Mouse (Mus musculus) heart, postnatal 0 days (tissue): ENCODE measurements around the gene Asphd1. TPM values are rescaled to one million over a fixed set of nuclear protein-coding genes. Genes with fewer than 3 reads are reported as not detected.

Source experiments
- ATAC-seq: fragments of 200-750 bp; cut with Nextera tagmentation; 2 replicates; pipeline ENCODE4 v1.8.0; 2017; ENCODE audit warnings: low read depth, moderate number of reproducible peaks, moderate library complexity; ENCODE audit not compliant: insufficient read depth
- DNase-seq: peaks from one replicate; pipeline ENCODE4 v3.0.0-alpha.2; 2016; ENCODE audit warnings: low spot score
- H3K27ac ChIP-seq: fragments of 300-500 bp; sonication (generic); 2 replicates; pipeline ENCODE4 v1.5.1; 2014; ENCODE audit warnings: low read depth, mild to moderate bottlenecking
- H3K27me3 ChIP-seq: fragments of 300-500 bp; sonication (generic); 2 replicates; pipeline ENCODE4 v1.6.1; 2014; ENCODE audit warnings: low read length, mixed read lengths; ENCODE audit not compliant: control insufficient read depth, insufficient read depth
- H3K36me3 ChIP-seq: fragments of 300-500 bp; sonication (generic); replicated peaks from 2 replicates; pipeline ENCODE4 v1.6.1; 2014; ENCODE audit warnings: low read length, mixed read lengths; ENCODE audit not compliant: control insufficient read depth, insufficient read depth
- H3K4me1 ChIP-seq: fragments of 300-500 bp; sonication (generic); 2 replicates; pipeline ENCODE4 v1.6.1; 2014; ENCODE audit warnings: antibody characterized with exemption; ENCODE audit not compliant: control insufficient read depth, insufficient read depth
- H3K4me2 ChIP-seq: fragments of 300-500 bp; sonication (generic); 2 replicates; pipeline ENCODE4 v1.6.1; 2014; ENCODE audit warnings: low read depth, mild to moderate bottlenecking, low read length, moderate library complexity
- H3K4me3 ChIP-seq: fragments of 300-500 bp; sonication (generic); 2 replicates; pipeline ENCODE4 v1.5.1; 2014; ENCODE audit warnings: low read depth, low read length
- H3K9ac ChIP-seq: fragments of 300-500 bp; sonication (generic); replicated peaks from 2 replicates; pipeline ENCODE4 v1.6.1; 2014; ENCODE audit warnings: low read depth, low read length, mixed read lengths
- H3K9me3 ChIP-seq: fragments of 300-500 bp; sonication (generic); replicated peaks from 2 replicates; pipeline ENCODE4 v1.6.1; 2016; ENCODE audit warnings: low read length; ENCODE audit not compliant: control insufficient read depth
- CTCF ChIP-seq: IDR thresholded peaks from 2 replicates; pipeline ENCODE4 v1.5.1; 2016; ENCODE audit warnings: antibody characterized with exemption, control low read depth, low read depth
- EP300 ChIP-seq: IDR thresholded peaks from 2 replicates; pipeline ENCODE4 v1.6.1; 2016; ENCODE audit warnings: antibody characterized with exemption, low read depth
- WGBS: fragments of 180-500 bp; shearing (Covaris S2); extraction: QIAGEN DNeasy Blood & Tissue Kit; methylation state at CpG from one replicate; pipeline ENCODE4 v1.1.7; 2014; 5-methylcytosine and 5-hydroxymethylcytosine counted together
- polyA plus RNA-seq: library from polyadenylated mRNA; unstranded; fragments of >200 nt; fragmentation: Nextera tagmentation; extraction: Ambion mirVana; gene quantifications from 2 replicates; pipeline ENCODE4 v1.2.1, GENCODE M21; 2015
- total RNA-seq: library from RNA; depleted of rRNA; stranded (reverse); fragments of >200 nt; gene quantifications from 2 replicates; pipeline ENCODE4 v1.2.3, GENCODE M21; 2014; ENCODE audit warnings: low replicate concordance

Gene Asphd1
- total and polyA plus RNA-seq, 2 experiments from 2014 or later = not detected

GRCm38 (mm10) chr7:126975493-126975892 lies 26.1 kb upstream of the Asphd1 start:
- Histone ChIP-seq H3K4me2 (peak overlapping the region; percentile 79), H3K9me3 (no peaks in the 10 kb centered on the region), H3K4me3 (peak overlapping the region; percentile 80), H3K27ac (peak overlapping the region; percentile 96), H3K9ac (no peak overlapping the region), H3K36me3 (peaks cover 27% of the 10 kb centered on the region), H3K27me3 (no peaks in the 10 kb centered on the region), H3K4me1 (peaks cover 4% of the 10 kb centered on the region; the same call in 1 of the 2 replicates)
- DNase-seq (no peak), ATAC-seq (no peak)
- 11% methylated on average over 8 of the region's 8 CpGs for WGBS
- TF ChIP-seq CTCF (no peak), EP300 (no peak)

GRCm38 (mm10) chr7:126967361-126967760 lies 18.0 kb upstream of the Asphd1 start:
- TF ChIP-seq EP300 (no peak), CTCF (no peak)
- no peak overlapping the region for H3K4me3 ChIP-seq

DNA sequence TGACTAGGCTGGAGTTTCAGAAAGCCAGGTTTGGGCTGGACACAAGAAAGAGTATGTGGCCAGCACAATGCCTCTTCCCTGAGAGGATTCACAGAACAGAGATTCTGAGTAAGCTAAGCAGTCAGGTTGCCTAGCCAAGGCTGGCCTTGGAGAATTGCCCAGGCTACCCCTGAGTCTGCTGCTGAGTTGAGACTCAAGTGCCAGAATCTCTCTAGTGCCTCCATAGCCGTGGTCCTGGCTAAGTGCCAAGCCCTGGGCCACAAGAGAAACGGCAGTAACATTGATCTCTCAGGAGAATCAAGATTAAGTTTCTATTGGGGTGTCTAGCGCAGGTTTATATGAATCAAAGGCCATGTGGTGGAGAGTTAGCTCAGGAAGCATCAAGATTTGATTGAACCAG lies 16.2 kb upstream of the Asphd1 start:
- Histone ChIP-seq H3K4me2 (no peak overlapping the region), H3K27ac (no peak overlapping the region), H3K9ac (no peak overlapping the region), H3K4me1 (no peaks in the 10 kb centered on the region), H3K36me3 (no peaks in the 10 kb centered on the region), H3K9me3 (no peaks in the 10 kb centered on the region), H3K27me3 (peaks cover 13% of the 10 kb centered on the region), H3K4me3 (no peak overlapping the region)
- no peak for DNase-seq
- no peak for ATAC-seq
- no peak for TF ChIP-seq EP300
- TF ChIP-seq CTCF = no peak
- 36% methylated on average over 3 of the region's 3 CpGs for WGBS

More at GRCm38 (mm10) chr7:126967361-126967760, 18.0 kb upstream of the Asphd1 start:
- Histone ChIP-seq H3K27ac (no peak overlapping the region), H3K36me3 (no peaks in the 10 kb centered on the region), H3K9ac (no peak overlapping the region), H3K4me2 (no peak overlapping the region), H3K27me3 (peaks cover 13% of the 10 kb centered on the region), H3K9me3 (no peaks in the 10 kb centered on the region), H3K4me1 (no peaks in the 10 kb centered on the region)
- ATAC-seq (no peak; the same call in 1 of the 2 replicates), DNase-seq (no peak)
- 59% methylated on average over 6 of the region's 6 CpGs for WGBS

DNA sequence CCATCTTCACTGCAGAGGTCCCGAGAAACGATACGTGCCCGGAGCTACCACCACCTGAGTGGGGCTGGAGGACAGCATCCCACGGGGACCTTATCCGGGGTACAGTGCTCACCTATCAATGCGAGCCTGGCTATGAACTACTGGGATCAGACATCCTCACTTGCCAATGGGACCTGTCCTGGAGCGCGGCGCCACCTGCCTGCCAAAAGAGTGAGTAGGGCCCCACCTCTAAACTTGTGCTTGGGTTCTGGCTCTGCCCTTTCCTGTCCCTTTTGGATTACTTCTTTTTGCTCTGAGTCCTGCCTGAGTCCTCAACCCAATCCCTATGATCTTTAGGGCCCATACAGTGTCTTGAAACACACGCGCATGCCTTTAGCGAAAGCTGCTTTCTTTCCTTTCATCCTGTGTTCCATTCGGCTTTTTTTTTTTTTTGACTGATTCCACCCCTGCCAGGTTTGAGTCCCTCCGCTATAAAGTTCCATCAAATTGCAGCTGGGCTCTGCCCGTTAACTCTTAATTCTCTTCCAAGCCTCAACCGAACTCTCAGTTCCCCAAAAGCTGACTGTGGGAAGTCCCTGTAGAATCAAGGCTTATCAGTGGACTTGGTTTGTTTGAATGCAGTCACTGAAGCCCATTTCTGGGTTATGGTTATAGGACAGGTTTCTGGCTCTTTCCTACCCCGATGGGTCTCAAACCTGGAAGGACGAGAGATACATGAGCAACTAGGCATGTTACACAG lies 14.3 kb upstream of the Asphd1 start:
- Histone ChIP-seq H3K27me3 (peaks cover 13% of the 10 kb centered on the region), H3K27ac (no peak overlapping the region), H3K4me1 (no peaks in the 10 kb centered on the region), H3K4me3 (no peak overlapping the region), H3K36me3 (no peaks in the 10 kb centered on the region), H3K9ac (no peak overlapping the region), H3K4me2 (no peak overlapping the region), H3K9me3 (no peaks in the 10 kb centered on the region)
- TF ChIP-seq EP300 (no peak), CTCF (peak; percentile 60)
- DNase-seq = peak; percentile 16
- 30% methylated on average over 19 of the region's 19 CpGs for WGBS
- no peak for ATAC-seq

DNA sequence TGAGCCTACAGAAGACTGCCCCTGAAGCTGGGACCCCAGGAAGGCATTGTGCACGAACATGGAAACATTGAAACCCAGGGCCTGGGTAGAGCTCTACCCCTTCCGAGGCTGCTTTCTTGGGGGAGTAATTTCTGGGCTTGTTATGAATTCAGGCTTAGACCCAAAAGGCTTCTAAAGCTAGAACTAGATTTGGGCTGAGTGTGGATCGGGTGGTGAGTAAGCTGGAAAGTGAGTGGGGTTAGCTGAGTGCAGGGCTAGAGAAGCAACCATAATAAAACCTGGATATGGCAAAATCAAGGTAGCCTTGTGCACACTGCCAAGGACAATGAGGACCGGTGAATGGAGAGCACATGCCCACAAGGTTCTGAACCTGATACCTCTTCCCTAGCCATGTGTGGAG lies 12.6 kb upstream of the Asphd1 start:
- TF ChIP-seq EP300 (no peak), CTCF (no peak)
- no peaks in the 10 kb centered on the region for H3K36me3 ChIP-seq
- H3K9ac ChIP-seq = no peak overlapping the region
- 74% methylated on average over 4 of the region's 4 CpGs for whole genome bisulfite sequencing
- no peak overlapping the region for H3K27ac ChIP-seq
- no peaks in the 10 kb centered on the region for H3K4me1 ChIP-seq
- peaks cover 13% of the 10 kb centered on the region for H3K27me3 ChIP-seq
- H3K4me3 ChIP-seq = no peak overlapping the region
- no peak overlapping the region for H3K4me2 ChIP-seq
- DNase-seq (no peak), ATAC-seq (no peak)
- H3K9me3 ChIP-seq = no peaks in the 10 kb centered on the region

GRCm38 (mm10) chr7:126961095-126961494 lies 11.7 kb upstream of the Asphd1 start:
- H3K36me3 ChIP-seq = no peaks in the 10 kb centered on the region
- DNase-seq (no peak), ATAC-seq (no peak)
- 72% methylated on average over 5 of the region's 5 CpGs for WGBS
- no peak overlapping the region for H3K4me3 ChIP-seq
- H3K27ac ChIP-seq = no peak overlapping the region
- H3K4me1 ChIP-seq = no peaks in the 10 kb centered on the region
- no peak overlapping the region for H3K9ac ChIP-seq
- H3K4me2 ChIP-seq = no peak overlapping the region
- no peaks in the 10 kb centered on the region for H3K9me3 ChIP-seq
- peaks cover 13% of the 10 kb centered on the region for H3K27me3 ChIP-seq
- TF ChIP-seq CTCF (no peak), EP300 (no peak)
